Mouse (Mus musculus) embryonic facial prominence, embryonic 14.5 days (tissue): ENCODE results near the gene Camkk1. TPM values are rescaled to one million over a fixed set of nuclear protein-coding genes. Genes with fewer than 3 reads are reported as not detected.

Experiments
- polyA plus RNA-seq: library from polyadenylated mRNA; unstranded; fragments of >200 nt; fragmentation: Nextera tagmentation; extraction: Ambion mirVana; gene quantifications from 2 replicates; pipeline ENCODE4 v1.2.1, GENCODE M21; 2014

Gene Camkk1
- polyA plus RNA-seq, 1 experiment from 2014 or later = 6.0 TPM

Other genes with a start within 250 kb of the Camkk1 start
- 4.5 and 4.6 TPM in 2 replicates for gene Cyb5d2, start 222.9 kb upstream of the Camkk1 start, polyA plus RNA-seq
- 10.3 and 11.8 TPM in 2 replicates for gene Zzef1, start 222.8 kb upstream of the Camkk1 start, polyA plus RNA-seq
- gene Atp2a3, start 57.8 kb upstream of the Camkk1 start, polyA plus RNA-seq = 4.8 and 5.6 TPM in 2 replicates
- gene P2rx1, start 19.9 kb upstream of the Camkk1 start, polyA plus RNA-seq = 2.3 and 3.0 TPM in 2 replicates
- gene Ncbp3, start 28.8 kb downstream of the Camkk1 start, polyA plus RNA-seq = 9.2 and 9.5 TPM in 2 replicates
- 0.20 and 0.21 TPM in 2 replicates for gene Itgae, start 71.6 kb downstream of the Camkk1 start, polyA plus RNA-seq
- gene Haspin, start 119.3 kb downstream of the Camkk1 start, polyA plus RNA-seq = 12.1 and 13.4 TPM in 2 replicates
- 1.8 and 2.6 TPM in 2 replicates for gene P2rx5, start 141.4 kb downstream of the Camkk1 start, polyA plus RNA-seq
- 107 and 111 TPM in 2 replicates for gene Emc6, start 158.0 kb downstream of the Camkk1 start, polyA plus RNA-seq
- 188 and 213 TPM in 2 replicates for gene Tax1bp3, start 158.1 kb downstream of the Camkk1 start, polyA plus RNA-seq
- 18.8 and 22.0 TPM in 2 replicates for gene Ctns, start 180.0 kb downstream of the Camkk1 start, polyA plus RNA-seq
- gene Shpk, start 180.5 kb downstream of the Camkk1 start, polyA plus RNA-seq = 1.6 and 2.8 TPM in 2 replicates
- 0.47 and 0.54 TPM in 2 replicates for gene Trpv1, start 215.3 kb downstream of the Camkk1 start, polyA plus RNA-seq
- 0.26 and 0.28 TPM in 2 replicates for gene Trpv3, start 248.4 kb downstream of the Camkk1 start, polyA plus RNA-seq